Mouse (Mus musculus): Measurements from ENCODE around the gene Cabp7.

Gene Cabp7

DNA sequence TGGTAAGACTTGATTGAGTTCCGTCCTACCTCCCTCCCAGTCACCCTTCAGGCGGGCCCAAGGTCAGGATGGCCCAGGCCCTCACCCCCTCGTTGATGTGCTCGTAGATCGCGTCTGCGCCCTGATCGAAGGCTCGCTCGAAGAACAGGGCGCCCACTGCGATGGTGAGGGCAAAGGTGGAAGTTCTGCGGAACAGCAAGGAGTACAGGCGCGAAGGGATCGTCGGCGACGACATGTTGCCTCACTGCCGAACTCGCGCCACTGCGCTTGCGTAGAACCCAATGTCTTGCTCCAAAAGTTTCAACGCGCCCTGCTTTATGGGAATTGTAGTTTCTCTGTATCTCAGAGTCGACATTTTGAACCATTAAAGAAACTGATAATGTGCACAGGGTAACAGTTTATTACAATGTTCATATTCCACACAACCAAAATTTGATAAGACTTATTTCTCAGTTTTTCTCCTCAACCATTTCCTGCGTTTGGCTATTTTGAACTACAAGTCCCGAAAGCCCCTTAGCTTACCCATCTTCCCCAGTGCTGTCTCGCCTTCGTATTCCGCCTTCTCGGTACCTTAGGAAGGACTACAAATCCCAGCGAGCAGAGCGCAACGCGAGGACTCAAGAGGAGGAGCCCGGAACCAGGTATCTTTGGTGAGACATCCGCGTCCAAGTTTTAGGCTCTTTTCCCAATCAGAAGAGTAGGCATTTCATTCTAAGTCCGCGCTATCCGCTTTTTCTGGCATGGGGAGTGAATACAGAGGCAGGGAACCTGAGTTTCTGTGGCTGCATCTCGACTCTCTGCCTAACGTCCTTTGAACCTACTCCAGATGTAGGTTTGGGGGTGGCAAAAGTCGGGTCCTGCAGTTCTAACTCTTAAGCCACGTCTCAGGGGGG is 42.3 kb downstream of the Cabp7 start, which contains the start of the genes Uqcr10 and Zmat5:
Uqcr10 (minus strand) TSS at position 271 of the 893 bp plus-strand sequence.
Zmat5 (plus strand) TSS at position 607 of the 893 bp plus-strand sequence.
- peak; percentile 81 to 84 for DNase-seq (ENCODE audit: low spot score in 2 of 2)

DNA sequence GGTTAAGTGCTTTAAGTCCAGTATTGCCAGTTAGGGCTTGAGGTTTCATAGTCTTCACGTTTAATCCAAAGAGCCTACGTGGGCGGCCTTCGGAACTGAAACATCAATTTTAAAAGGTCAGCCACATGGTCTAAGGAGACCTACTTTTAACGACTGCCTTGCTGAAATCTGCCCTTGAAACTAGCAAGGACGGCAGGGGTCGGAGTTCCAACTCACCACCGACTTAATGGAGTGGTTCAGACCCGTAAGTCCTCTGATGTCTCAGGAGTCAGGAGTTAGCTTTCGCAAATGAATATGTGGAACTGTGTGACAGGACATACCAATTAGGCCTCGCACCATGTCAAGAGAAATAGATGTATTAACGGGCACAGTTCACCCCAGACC is 42.9 kb downstream of the Cabp7 start:
- no peak for DNase-seq (ENCODE audit: low spot score in 2 of 2)

DNA sequence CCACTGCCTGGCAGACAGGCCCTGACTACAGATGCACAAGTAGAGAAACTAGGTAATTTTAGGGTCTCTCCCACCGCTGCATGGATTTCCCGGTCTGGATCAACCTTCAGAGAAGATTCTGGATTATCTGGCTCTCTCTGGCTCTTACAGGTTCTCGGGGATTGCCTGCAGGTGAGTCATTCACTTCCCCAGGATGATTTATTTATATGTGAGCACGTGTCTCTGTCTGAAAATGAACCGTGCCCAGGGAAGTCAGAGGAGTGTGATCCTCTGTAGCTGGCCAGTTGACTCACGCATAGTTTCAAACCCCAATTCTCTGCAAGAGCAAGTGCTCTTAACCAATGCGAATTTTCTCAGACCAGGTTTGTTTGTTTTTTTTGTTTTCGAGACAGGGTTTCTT is 45.9 kb downstream of the Cabp7 start:
- DNase-seq (ENCODE audit: low spot score in 2 of 2): no peak

DNA sequence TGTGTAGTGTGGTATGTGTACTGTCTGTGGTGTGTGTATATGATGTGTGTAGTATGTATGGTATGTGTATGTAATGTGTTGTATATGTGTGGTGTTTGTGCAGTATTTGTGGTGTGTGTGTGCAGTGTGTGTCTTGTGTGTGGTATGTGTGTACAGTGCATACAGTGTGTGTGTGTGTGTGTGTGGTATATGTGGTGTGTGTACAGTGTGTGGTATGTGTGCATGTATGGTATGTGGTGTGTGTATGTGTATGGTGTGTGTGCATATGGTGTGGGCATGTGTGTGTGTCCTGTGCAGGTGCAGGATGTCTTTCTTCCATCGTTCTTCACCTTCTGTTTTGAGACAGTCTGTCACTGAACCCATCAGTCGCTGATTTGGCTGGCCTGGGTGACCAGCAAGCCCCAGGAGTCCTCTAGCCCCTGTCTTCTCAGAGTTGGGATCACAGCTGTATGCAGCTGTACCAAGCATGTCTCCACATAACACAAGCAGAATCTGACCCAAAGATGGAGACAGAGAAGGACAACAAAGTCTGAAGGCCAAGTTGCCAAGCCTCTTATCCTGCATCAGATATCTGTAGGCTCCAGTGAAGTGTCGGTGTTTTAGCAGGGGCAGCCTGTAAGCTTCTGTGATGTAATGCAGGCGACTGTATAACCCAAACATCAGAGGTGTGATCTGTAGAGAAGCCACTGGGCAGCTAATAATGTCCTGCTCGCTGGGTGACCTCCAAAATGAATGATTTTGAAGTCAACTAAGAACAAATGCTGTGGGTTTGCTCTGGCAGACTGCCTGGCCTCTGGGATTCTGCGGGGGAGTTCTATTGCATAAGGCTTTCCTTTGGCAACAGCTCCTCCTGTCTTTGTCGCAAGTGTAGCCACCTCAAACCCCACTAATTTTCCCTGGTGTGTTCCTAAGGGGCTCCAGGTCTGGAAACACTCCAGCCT is 49.3 kb downstream of the Cabp7 start:
- peak in 1 of 2 experiments; percentile 50 for DNase-seq (ENCODE audit: low spot score in 2 of 2)

DNA sequence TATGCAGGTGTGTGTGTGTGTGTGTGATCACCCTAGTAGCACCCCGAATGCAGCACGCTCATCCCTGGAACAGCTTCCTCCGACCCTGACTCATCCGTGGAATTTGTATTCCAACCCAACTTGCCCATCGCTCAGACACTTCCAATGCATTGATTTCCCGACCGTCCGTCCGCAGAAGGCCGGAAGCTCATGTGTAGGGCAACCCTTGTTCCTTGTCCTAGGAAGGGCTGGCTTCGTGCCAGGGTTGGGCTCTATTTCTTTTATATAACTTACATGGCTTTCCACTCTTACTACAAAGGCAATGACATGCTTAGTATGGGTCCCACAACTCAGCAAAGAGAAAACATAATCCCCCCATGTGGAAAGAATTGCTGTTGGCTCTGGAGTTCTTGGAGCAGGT is 54.4 kb downstream of the Cabp7 start:
- no peak for DNase-seq (ENCODE audit: low spot score in 2 of 2)

DNA sequence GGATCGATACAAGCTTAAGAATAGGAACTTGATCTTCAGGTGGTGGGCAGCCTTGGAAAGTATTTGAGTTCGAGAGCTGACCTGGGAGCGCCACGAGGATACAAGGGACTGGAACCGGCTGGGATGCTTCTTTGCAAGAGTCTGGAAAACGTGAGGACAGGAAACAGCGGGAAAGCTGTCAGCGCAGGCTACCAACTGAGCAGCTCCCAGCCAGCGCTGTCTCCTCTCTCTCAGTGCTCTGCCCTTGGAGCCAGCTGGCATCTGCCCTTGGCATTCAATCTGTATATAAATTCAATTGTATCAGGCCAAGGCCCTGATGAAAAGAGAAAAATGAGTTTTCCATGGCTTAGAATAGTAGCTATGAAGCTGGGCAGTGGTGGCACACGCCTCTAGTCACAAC is 55.4 kb downstream of the Cabp7 start:
- DNase-seq (ENCODE audit: low spot score in 2 of 2): no peak

- DNase-seq (ENCODE audit: low spot score in 2 of 2): no peak
These were observed 56.2 kb downstream of the Cabp7 start for GRCm38 (mm10) chr11:4690353-4690752.

DNA sequence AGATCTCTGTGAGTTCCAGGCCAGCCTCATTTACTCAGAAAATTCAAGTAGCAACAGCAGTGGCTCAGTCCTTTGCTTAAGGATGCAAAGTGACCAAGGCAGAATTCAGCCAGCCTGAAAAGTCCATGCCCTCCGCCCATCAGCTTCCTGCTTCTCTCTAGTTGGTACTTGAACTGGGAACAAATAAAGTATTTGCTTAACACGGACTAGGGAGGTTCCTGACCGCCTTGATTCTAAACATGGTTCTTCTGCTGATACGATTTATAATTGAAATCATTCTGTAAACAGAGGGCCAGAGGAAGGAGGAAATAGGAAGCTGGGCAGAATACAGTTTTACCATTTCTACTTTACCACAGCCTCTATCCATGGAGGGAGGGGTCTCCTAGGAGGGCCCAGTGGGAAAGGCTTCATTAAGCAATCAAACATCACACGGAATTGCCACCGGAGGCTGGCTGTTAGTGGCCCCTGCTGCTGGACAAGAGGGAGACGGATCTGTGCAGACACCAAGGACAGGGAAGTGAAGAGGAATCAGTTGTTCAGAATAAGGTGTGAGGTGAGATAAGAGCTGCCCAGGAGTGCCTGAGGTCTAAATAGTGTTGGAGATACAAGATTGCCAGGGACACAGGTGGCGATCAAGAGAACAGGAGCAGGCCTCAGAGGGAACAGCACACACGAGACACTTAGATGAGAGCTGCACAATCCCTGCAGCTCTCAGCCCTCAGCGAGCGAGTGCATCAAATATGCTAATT is 57.8 kb downstream of the Cabp7 start:
- DNase-seq (ENCODE audit: low spot score in 2 of 2): no peak

GRCm38 (mm10) chr11:4687874-4688273 is 58.7 kb downstream of the Cabp7 start:
- no peak for DNase-seq (ENCODE audit: low spot score in 2 of 2)

DNA sequence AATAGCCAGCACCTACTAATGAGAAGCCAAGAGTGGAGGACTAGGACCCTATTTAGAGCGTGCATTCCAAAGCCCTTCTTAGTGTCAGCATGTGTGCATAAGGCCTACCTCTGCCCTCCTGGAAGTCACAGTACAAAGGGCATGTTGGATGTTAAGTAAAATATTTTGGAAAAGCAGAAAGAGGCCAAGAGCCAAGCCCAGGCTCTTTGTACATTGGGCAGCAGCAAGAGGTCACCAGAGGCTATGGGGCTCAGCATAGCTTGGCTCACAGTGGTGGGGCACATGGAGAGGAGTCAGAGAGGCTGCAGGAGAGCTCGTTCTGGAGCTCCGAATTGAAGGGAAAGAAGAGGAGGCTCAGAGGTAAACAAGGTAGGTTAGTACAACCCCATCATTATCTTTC is 59.6 kb downstream of the Cabp7 start:
- no peak for DNase-seq (ENCODE audit: low spot score in 2 of 2)
